ENCODE assay signal across 9 mouse cellular contexts in genomic region chr2:174312661-174313060, GRCm38 (mm10). TPM values are rescaled to one million over a fixed set of nuclear protein-coding genes. Genes with fewer than 3 reads are reported as not detected.
DNase-seq lines count a peak whose midpoint lies in the region; ATAC-seq and TF ChIP-seq lines count a peak whose summit lies in the region.
"Had no signal": no experiment of that assay in that cellular context is flagged by ENCODE, and none has a peak within 500 bp of the region (broad histone marks: within the 10 kb centered on the region; RNA-seq: fewer than 3 reads in every experiment).

No protein-coding gene starts in this region.

- no peaks in the 10 kb centered on the region for H3K36me3 ChIP-seq in intestine, embryonic 14.5 days (ENCODE audit: control insufficient read depth, insufficient read depth, low read length)
- no peaks in the 10 kb centered on the region for H3K36me3 ChIP-seq in intestine, postnatal 0 days (ENCODE audit: control insufficient read depth, insufficient read depth)
- H3K36me3 ChIP-seq in stomach, embryonic 14.5 days (ENCODE audit: control insufficient read depth, insufficient read depth, low read length), result no peaks in the 10 kb centered on the region
- no peaks in the 10 kb centered on the region for H3K36me3 ChIP-seq in stomach, postnatal 0 days (ENCODE audit: control insufficient read depth, insufficient read depth, low read length)
- H3K36me3 ChIP-seq in limb, embryonic 15.5 days, result no peaks in the 10 kb centered on the region
- H3K36me3 ChIP-seq: limb, embryonic 13.5 days had no signal

- intact Hi-C loops in left cerebral cortex, adult 2 months (cut with DNase I), result loop anchor here (1.0 to 5.0 kb wide), 3 partner anchors 220 to 546 kb away; no protein-coding TSS in a partner anchor

- H3K9ac ChIP-seq in intestine, embryonic 14.5 days (ENCODE audit: low read length), result no peak overlapping the region
- H3K9ac ChIP-seq in intestine, postnatal 0 days (ENCODE audit: low read depth, low read length), result no peak overlapping the region
- H3K9ac ChIP-seq in stomach, embryonic 14.5 days (replicated peaks; ENCODE audit: low read depth, low read length), result no peak overlapping the region
- H3K9ac ChIP-seq in stomach, postnatal 0 days (ENCODE audit: low read length), result no peak overlapping the region
- no peak overlapping the region for H3K9ac ChIP-seq in limb, embryonic 15.5 days
- H3K9ac ChIP-seq: limb, embryonic 13.5 days had no signal

- no peak for DNase-seq in intestine, embryonic 14.5 days (ENCODE audit: low spot score)
- DNase-seq in stomach, postnatal 0 days (ENCODE audit: low spot score), result no peak
- no peak for DNase-seq in embryo, embryonic 9.5 days (ENCODE audit: extremely low spot score)
- DNase-seq in left cerebral cortex, adult 2 months (ENCODE audit: extremely low spot score in 1 of 2, low spot score in 2 of 2), result no peak

- TF ChIP-seq EP300 in stomach, postnatal 0 days (optimal IDR thresholded peaks at IDR 0.05), result no peak

- ATAC-seq in intestine, embryonic 14.5 days (replicated peaks; ENCODE audit: low FRiP score, low TSS enrichment, low read depth), result 0 out of 2 replicates have a peak, but pooled peaks have one; percentile 21
- ATAC-seq in intestine, postnatal 0 days, result no peak
- ATAC-seq in stomach, embryonic 14.5 days (ENCODE audit: insufficient number of reproducible peaks, insufficient read depth, low FRiP score, low read depth), result peak; percentile 62; the same call in 1 of the 2 replicates
- no peak for ATAC-seq in stomach, postnatal 0 days (ENCODE audit: low FRiP score, low TSS enrichment)
- no peak for ATAC-seq in limb, embryonic 15.5 days (ENCODE audit: insufficient number of reproducible peaks, low FRiP score, low TSS enrichment, low read depth)

- TF ChIP-seq CTCF in intestine, postnatal 0 days (IDR thresholded peaks at IDR 0.05; ENCODE audit: low read depth), result no peak
- no peak for TF ChIP-seq CTCF in stomach, postnatal 0 days (IDR thresholded peaks at IDR 0.05; ENCODE audit: low read depth)
- TF ChIP-seq CTCF in left cerebral cortex, adult 2 months (IDR thresholded peaks at IDR 0.05), result no peak

- no peak overlapping the region for H3K27ac ChIP-seq in intestine, embryonic 14.5 days (ENCODE audit: low read depth)
- H3K27ac ChIP-seq in intestine, postnatal 0 days (ENCODE audit: low read depth, low read length), result no peak overlapping the region
- H3K27ac ChIP-seq in stomach, embryonic 14.5 days (ENCODE audit: low read length), result peak overlapping the region; percentile 2; the same call in 1 of the 2 replicates
- H3K27ac ChIP-seq in stomach, postnatal 0 days (replicated peaks), result no peak overlapping the region
- H3K27ac ChIP-seq in limb, embryonic 15.5 days, result 0 out of 2 replicates have a peak overlapping the region, but pooled peaks have one; percentile 17
- no peak overlapping the region for H3K27ac ChIP-seq in left cerebral cortex, adult 2 months
- H3K27ac ChIP-seq: limb, embryonic 13.5 days had no signal

- no peaks in the 10 kb centered on the region for H3K9me3 ChIP-seq in intestine, embryonic 14.5 days (ENCODE audit: control insufficient read depth, low read length)
- H3K9me3 ChIP-seq in intestine, postnatal 0 days (ENCODE audit: control insufficient read depth), result no peaks in the 10 kb centered on the region
- H3K9me3 ChIP-seq in stomach, embryonic 14.5 days (ENCODE audit: control insufficient read depth, low read depth, low read length), result no peaks in the 10 kb centered on the region
- H3K9me3 ChIP-seq in stomach, postnatal 0 days (ENCODE audit: control insufficient read depth, low read length), result no peaks in the 10 kb centered on the region
- H3K9me3 ChIP-seq in limb, embryonic 15.5 days, result no peaks in the 10 kb centered on the region
- H3K9me3 ChIP-seq: limb, embryonic 13.5 days had no signal

- H3K4me3 ChIP-seq in intestine, embryonic 14.5 days (ENCODE audit: low read depth, low read length), result no peak overlapping the region
- H3K4me3 ChIP-seq in intestine, postnatal 0 days (ENCODE audit: low read depth, low read length), result no peak overlapping the region
- H3K4me3 ChIP-seq in stomach, embryonic 14.5 days (ENCODE audit: low read depth, low read length), result no peak overlapping the region
- no peak overlapping the region for H3K4me3 ChIP-seq in stomach, postnatal 0 days (ENCODE audit: low read depth, low read length)
- H3K4me3 ChIP-seq in limb, embryonic 15.5 days, result no peak overlapping the region
- H3K4me3 ChIP-seq in left cerebral cortex, adult 2 months, result no peak overlapping the region
- H3K4me3 ChIP-seq: limb, embryonic 13.5 days had no signal

- no peak overlapping the region for H3K4me2 ChIP-seq in intestine, embryonic 14.5 days (ENCODE audit: low read length)
- no peak overlapping the region for H3K4me2 ChIP-seq in intestine, postnatal 0 days (replicated peaks; ENCODE audit: low read depth)
- H3K4me2 ChIP-seq in stomach, embryonic 14.5 days (replicated peaks; ENCODE audit: low read depth, low read length), result no peak overlapping the region
- H3K4me2 ChIP-seq in stomach, postnatal 0 days (replicated peaks; ENCODE audit: low read depth), result no peak overlapping the region
- H3K4me2 ChIP-seq in limb, embryonic 15.5 days, result no peak overlapping the region
- H3K4me2 ChIP-seq: limb, embryonic 13.5 days had no signal

- WGBS in intestine, embryonic 14.5 days, result 64% methylated on average over 2 of the region's 2 CpGs
- WGBS in intestine, postnatal 0 days, result 56% methylated on average over 2 of the region's 2 CpGs
- 66% methylated on average over 2 of the region's 2 CpGs for WGBS in stomach, embryonic 14.5 days
- 66% methylated on average over 2 of the region's 2 CpGs for WGBS in stomach, postnatal 0 days
- 89% methylated on average over 2 of the region's 2 CpGs for WGBS in limb, embryonic 15.5 days

- peaks cover 4% of the 10 kb centered on the region for H3K4me1 ChIP-seq in intestine, embryonic 14.5 days (replicated peaks; ENCODE audit: control insufficient read depth, insufficient read depth, low read length)
- no peaks in the 10 kb centered on the region for H3K4me1 ChIP-seq in intestine, postnatal 0 days (replicated peaks; ENCODE audit: control insufficient read depth, insufficient read depth, low read length)
- H3K4me1 ChIP-seq in stomach, embryonic 14.5 days (ENCODE audit: control insufficient read depth, insufficient read depth, low read length), result peaks cover 5% of the 10 kb centered on the region; the same call in 1 of the 2 replicates
- H3K4me1 ChIP-seq in stomach, postnatal 0 days (replicated peaks; ENCODE audit: control insufficient read depth, insufficient read depth), result no peaks in the 10 kb centered on the region
- peaks cover 11% of the 10 kb centered on the region for H3K4me1 ChIP-seq in limb, embryonic 15.5 days

- no peaks in the 10 kb centered on the region for H3K27me3 ChIP-seq in intestine, embryonic 14.5 days (replicated peaks; ENCODE audit: control insufficient read depth, insufficient read depth, low read length)
- H3K27me3 ChIP-seq in intestine, postnatal 0 days (replicated peaks; ENCODE audit: control insufficient read depth, insufficient read depth, low read length), result no peaks in the 10 kb centered on the region
- no peaks in the 10 kb centered on the region for H3K27me3 ChIP-seq in stomach, embryonic 14.5 days (ENCODE audit: control insufficient read depth, insufficient read depth, low read length)
- no peaks in the 10 kb centered on the region for H3K27me3 ChIP-seq in stomach, postnatal 0 days (ENCODE audit: control insufficient read depth, insufficient read depth, low read length)
- no peaks in the 10 kb centered on the region for H3K27me3 ChIP-seq in limb, embryonic 15.5 days

RNA-seq across cellular contexts. Expression of gene Gnas, which starts 28.5 kb away (rescaled TPM):
- 1,658 and 1,793 TPM in 2 replicates for polyA plus RNA-seq in intestine, embryonic 14.5 days (2014; fragmentation: Nextera tagmentation; extraction: Ambion mirVana)
- 686 and 705 TPM in 2 replicates for polyA plus RNA-seq in intestine, postnatal 0 days (2015; fragmentation: Nextera tagmentation; extraction: Ambion mirVana)
- 1,470 and 1,806 TPM in 2 replicates for polyA plus RNA-seq in stomach, embryonic 14.5 days (2014; fragmentation: Nextera tagmentation; extraction: Ambion mirVana)
- 890 and 920 TPM in 2 replicates for polyA plus RNA-seq in stomach, postnatal 0 days (2015; fragmentation: Nextera tagmentation; extraction: Ambion mirVana)
- polyA plus RNA-seq in limb, embryonic 15.5 days (2015; fragmentation: Nextera tagmentation; extraction: Ambion mirVana), result 2,137 and 2,166 TPM in 2 replicates
- 1,000 to 10,000 TPM; 1,778 to 1,853 TPM for total RNA-seq in left cerebral cortex, adult 2 months (2021)

RNA-seq across cellular contexts. Expression of gene Gm20721, which starts 33.9 kb away (rescaled TPM):
- polyA plus RNA-seq in intestine, embryonic 14.5 days (2014; fragmentation: Nextera tagmentation; extraction: Ambion mirVana), result 8.2 and 12.6 TPM in 2 replicates
- polyA plus RNA-seq in intestine, postnatal 0 days (2015; fragmentation: Nextera tagmentation; extraction: Ambion mirVana), result 2.7 and 3.5 TPM in 2 replicates
- 6.9 and 7.2 TPM in 2 replicates for polyA plus RNA-seq in stomach, embryonic 14.5 days (2014; fragmentation: Nextera tagmentation; extraction: Ambion mirVana)
- 5.8 and 7.9 TPM in 2 replicates for polyA plus RNA-seq in stomach, postnatal 0 days (2015; fragmentation: Nextera tagmentation; extraction: Ambion mirVana)
- polyA plus RNA-seq in limb, embryonic 15.5 days (2015; fragmentation: Nextera tagmentation; extraction: Ambion mirVana), result 28.5 and 42.0 TPM in 2 replicates
- 1 to 10 TPM; 2.3 to 2.8 TPM for total RNA-seq in left cerebral cortex, adult 2 months (2021)
- polyA plus RNA-seq: urinary bladder, adult 2 months had no signal

Comparison
In these comparisons a context has a peak if more than half of its experiments do, and no peak if none do; other contexts are left out.
1. ATAC-seq: peak in intestine, embryonic 14.5 days (single experiment) and stomach, embryonic 14.5 days (single experiment); none in intestine, postnatal 0 days (single experiment), stomach, postnatal 0 days (single experiment) and limb, embryonic 15.5 days (single experiment).
2. H3K27ac ChIP-seq: peak in stomach, embryonic 14.5 days (single experiment) and limb, embryonic 15.5 days (single experiment); none in intestine, embryonic 14.5 days (single experiment), intestine, postnatal 0 days (single experiment), stomach, postnatal 0 days (single experiment) and left cerebral cortex, adult 2 months (single experiment).